Mouse (Mus musculus) neural tube, embryonic 14.5 days (tissue): ENCODE measurements around the gene Bckdhb. TPM values are rescaled to one million over a fixed set of nuclear protein-coding genes. Genes with fewer than 3 reads are reported as not detected.

Experiments
- ATAC-seq: fragments of 200-750 bp; cut with Nextera tagmentation; 2 replicates; pipeline ENCODE4 v1.8.0; 2017; ENCODE audit warnings: low read depth, mild to moderate bottlenecking, moderate TSS enrichment, moderate library complexity
- H3K27ac ChIP-seq: fragments of 300-500 bp; sonication (generic); 2 replicates; pipeline ENCODE4 v1.5.1; 2014; ENCODE audit warnings: low read depth, mild to moderate bottlenecking, control low read depth, low read length, moderate library complexity, mixed read lengths
- H3K27me3 ChIP-seq: fragments of 300-500 bp; sonication (generic); 2 replicates; pipeline ENCODE4 v1.6.1; 2014; ENCODE audit warnings: low read length; ENCODE audit not compliant: control insufficient read depth, insufficient read depth
- H3K36me3 ChIP-seq: fragments of 300-500 bp; sonication (generic); 2 replicates; pipeline ENCODE4 v1.6.1; 2014; ENCODE audit warnings: low read length, mixed read lengths; ENCODE audit not compliant: control insufficient read depth, insufficient read depth
- H3K4me1 ChIP-seq: fragments of 300-500 bp; sonication (generic); 2 replicates; pipeline ENCODE4 v1.6.1; 2014; ENCODE audit warnings: low read length; ENCODE audit not compliant: control insufficient read depth, insufficient read depth
- H3K4me2 ChIP-seq: fragments of 300-500 bp; sonication (generic); 2 replicates; pipeline ENCODE4 v1.6.1; 2014; ENCODE audit warnings: mild to moderate bottlenecking, low read depth, low read length, control low read depth
- H3K4me3 ChIP-seq: fragments of 300-500 bp; sonication (generic); 2 replicates; pipeline ENCODE4 v1.5.1; 2014; ENCODE audit warnings: low read depth, low read length, control low read depth, mixed read lengths
- H3K9ac ChIP-seq: fragments of 300-500 bp; sonication (generic); replicated peaks from 2 replicates; pipeline ENCODE4 v1.6.1; 2014; ENCODE audit warnings: low read depth, mild to moderate bottlenecking, control low read depth, low read length, mixed read lengths
- H3K9me3 ChIP-seq: fragments of 300-500 bp; sonication (generic); 2 replicates; pipeline ENCODE4 v1.6.1; 2016; ENCODE audit warnings: low read length; ENCODE audit not compliant: control insufficient read depth
- WGBS: fragments of 180-500 bp; shearing (Covaris S2); extraction: QIAGEN DNeasy Blood & Tissue Kit; methylation state at CpG from one replicate; pipeline ENCODE4 v1.1.7; 2014; 5-methylcytosine and 5-hydroxymethylcytosine counted together
- polyA plus RNA-seq: library from polyadenylated mRNA; unstranded; fragments of >200 nt; fragmentation: Nextera tagmentation; extraction: Ambion mirVana; gene quantifications from 2 replicates; pipeline ENCODE4 v1.2.1, GENCODE M21; 2014

Gene Bckdhb
- 36.1 and 39.0 TPM in 2 replicates for polyA plus RNA-seq

DNA sequence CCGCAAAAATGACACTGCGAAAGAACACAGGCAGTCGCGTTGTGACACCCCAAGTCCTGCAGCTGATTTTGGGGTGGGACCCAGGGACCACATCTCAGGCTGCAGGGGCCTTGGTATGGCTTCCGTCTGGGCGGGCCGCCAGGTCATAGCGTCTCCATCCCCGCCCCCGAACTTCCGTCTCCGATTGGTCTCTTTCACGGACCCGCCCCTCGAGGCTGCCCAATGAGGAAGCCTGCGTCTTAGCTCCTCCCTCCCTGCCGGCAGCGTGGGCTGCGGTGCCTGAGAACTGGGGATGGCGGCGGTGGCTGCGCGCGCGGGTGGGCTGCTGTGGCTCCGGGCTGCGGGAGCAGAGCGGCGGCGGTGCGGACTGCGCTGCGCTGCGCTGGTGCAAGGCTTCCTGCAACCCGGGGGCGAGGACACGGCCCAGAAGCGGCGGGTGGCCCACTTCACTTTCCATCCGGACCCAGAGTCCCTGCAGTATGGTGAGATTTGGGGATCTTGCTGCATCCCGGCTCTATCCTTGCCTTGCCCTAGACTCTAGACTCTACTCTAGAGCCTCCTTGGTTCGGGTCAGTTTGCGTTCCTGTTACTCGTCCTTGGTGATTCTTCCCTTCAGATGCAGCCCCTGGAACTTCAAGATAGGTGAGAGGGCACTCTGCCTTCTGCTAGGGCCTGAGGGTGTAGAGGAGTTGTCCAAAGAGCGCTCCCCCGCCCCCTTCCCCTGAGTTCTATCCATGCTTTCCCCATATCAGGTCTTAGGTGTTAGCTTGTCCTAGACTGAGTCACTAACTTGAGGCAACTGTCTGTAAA is at the start of gene Bckdhb:
Gene Bckdhb (plus strand): TSS at position 268 of the 810 bp plus-strand sequence.
- Histone ChIP-seq H3K27me3 (no peaks in the 10 kb centered on the region), H3K27ac (no peak within 1 kb of the TSS), H3K9ac (peak within 1 kb of the TSS; percentile 48), H3K36me3 (no peaks in the 10 kb centered on the region), H3K4me2 (peak within 1 kb of the TSS; percentile 41), H3K4me1 (no peaks in the 10 kb centered on the region), H3K9me3 (no peaks in the 10 kb centered on the region), H3K4me3 (peak within 1 kb of the TSS; percentile 45)
- ATAC-seq: peak; percentile 100
- WGBS: under 1% methylated on average over 45 of the region's 46 CpGs

DNA sequence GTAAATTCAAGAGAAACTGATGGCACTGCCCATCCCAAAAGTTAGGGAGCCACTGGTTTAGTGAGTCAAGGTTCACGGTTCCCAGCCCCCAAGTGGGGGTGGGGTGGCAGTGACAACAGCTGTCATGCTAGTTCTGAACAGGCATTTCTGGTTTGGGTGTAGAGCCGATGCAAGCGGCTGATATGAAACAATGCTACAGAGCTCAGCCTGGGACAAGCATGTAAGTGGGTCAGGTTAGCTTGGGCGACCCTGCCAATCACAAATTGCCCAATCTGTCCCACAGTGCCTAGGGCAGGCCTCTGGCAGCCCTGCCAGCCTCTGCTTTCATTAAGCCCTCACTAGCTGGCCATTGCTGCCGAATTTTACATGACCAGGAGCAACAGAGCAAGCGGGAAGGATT is 42.8 kb upstream of the Bckdhb start:
- no peak overlapping the region for H3K4me2 ChIP-seq
- H3K4me3 ChIP-seq: no peak overlapping the region
- H3K27ac ChIP-seq: no peak overlapping the region
- no peak for ATAC-seq
- H3K9me3 ChIP-seq: no peaks in the 10 kb centered on the region
- H3K27me3 ChIP-seq: no peaks in the 10 kb centered on the region
- H3K9ac ChIP-seq: no peak overlapping the region
- H3K4me1 ChIP-seq: no peaks in the 10 kb centered on the region
- no peaks in the 10 kb centered on the region for H3K36me3 ChIP-seq
- 84% methylated on average over 6 of the region's 6 CpGs for WGBS

DNA sequence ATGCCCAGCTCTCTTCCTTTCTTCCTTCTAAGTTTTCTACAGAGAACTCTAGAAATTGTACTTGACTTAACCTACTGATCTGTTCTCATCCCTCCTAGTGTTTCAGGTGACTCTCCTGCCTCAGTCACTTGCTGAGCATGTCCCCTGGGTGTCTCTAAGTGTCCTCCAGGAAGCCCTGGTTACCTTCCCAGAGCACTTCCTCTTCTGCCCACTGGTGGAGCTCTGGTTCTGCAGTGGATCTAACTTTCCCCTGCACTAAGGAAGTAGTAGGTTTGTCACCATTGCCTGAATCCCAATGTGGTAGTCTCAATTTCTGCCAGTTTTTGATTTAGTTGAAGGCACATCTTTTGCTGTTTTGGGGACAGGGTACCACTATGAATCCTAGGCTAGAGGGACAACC is 38.8 kb upstream of the Bckdhb start:
- no peak overlapping the region for H3K27ac ChIP-seq
- no peaks in the 10 kb centered on the region for H3K4me1 ChIP-seq
- no peak for ATAC-seq
- H3K9me3 ChIP-seq: no peaks in the 10 kb centered on the region
- H3K4me2 ChIP-seq: no peak overlapping the region
- no peaks in the 10 kb centered on the region for H3K27me3 ChIP-seq
- no peak overlapping the region for H3K9ac ChIP-seq
- no peaks in the 10 kb centered on the region for H3K36me3 ChIP-seq
- H3K4me3 ChIP-seq: no peak overlapping the region

DNA sequence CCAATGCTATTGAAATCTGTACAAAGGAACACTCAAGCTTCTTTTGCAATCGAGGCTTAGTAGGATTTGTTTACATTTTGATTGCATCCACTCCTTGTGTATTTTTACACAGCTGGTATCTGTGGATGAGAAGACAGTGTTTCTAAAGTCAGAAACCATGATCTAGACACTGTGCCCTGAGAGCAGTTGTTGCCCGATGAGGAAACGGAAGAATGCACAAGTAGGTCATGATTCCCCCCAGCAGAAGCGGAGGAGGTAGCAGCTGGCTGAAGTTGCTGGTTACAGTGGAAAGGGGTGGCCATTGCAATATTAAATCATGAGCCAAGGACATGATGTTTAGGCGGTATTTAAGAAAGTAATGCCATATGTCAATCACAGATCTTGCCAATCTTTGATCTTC is 36.7 kb upstream of the Bckdhb start:
- no peak overlapping the region for H3K4me3 ChIP-seq
- no peaks in the 10 kb centered on the region for H3K27me3 ChIP-seq
- H3K4me1 ChIP-seq: no peaks in the 10 kb centered on the region
- H3K4me2 ChIP-seq: no peak overlapping the region
- H3K9me3 ChIP-seq: no peaks in the 10 kb centered on the region
- no peak for ATAC-seq
- no peak overlapping the region for H3K9ac ChIP-seq
- no peaks in the 10 kb centered on the region for H3K36me3 ChIP-seq
- H3K27ac ChIP-seq: no peak overlapping the region
- WGBS: 91% methylated on average over 5 of the region's 5 CpGs

DNA sequence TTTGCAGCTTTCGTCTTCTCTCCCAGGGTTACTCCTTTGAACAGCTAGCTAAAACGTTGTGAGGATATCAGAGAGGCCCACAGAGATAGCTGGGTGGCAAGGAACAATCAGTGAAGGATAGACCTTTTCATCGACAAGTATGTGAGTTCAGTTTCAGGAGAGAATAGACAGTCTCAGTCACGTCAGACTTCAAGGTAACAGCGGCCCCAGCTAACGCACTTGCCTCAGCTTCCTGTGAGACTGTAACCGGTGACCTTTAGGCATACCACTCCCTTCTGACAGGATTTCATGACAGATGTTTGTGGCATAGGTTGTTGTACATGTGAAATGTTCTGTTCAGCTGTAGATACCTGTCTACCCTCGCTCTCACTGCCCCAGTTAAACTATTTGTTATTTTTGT is 31.9 kb upstream of the Bckdhb start:
- Histone ChIP-seq H3K4me1 (no peaks in the 10 kb centered on the region), H3K4me3 (no peak overlapping the region), H3K36me3 (no peaks in the 10 kb centered on the region), H3K27me3 (no peaks in the 10 kb centered on the region), H3K9ac (no peak overlapping the region), H3K27ac (no peak overlapping the region), H3K4me2 (no peak overlapping the region), H3K9me3 (no peaks in the 10 kb centered on the region)
- ATAC-seq: no peak
- 80% methylated on average over 8 of the region's 8 CpGs for WGBS

DNA sequence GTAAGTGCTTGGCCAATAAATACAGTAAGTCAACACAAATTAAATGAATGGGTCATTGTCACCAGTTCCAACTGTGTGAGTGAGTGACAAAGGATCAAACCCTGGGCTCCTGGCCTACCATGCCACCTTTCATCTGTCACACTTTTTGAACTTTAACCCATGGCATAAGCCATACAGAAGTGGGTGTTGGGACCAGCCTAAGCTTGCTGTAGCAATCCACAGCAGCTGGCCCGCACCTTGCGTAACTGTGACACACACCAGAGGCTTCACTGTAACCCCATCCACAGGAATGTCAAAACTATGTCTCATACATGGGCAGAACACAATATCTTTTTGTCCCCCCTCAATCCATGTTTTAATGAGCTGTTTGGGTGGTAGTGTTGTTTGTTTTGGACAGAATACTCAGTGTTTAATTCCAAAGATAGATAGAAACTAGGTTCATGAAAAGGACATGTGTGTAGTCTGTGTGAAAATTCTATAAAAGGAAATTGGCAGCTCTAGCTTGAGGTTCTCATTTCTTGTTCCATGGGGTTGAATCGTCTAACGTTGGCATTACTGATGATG is 31.1 kb upstream of the Bckdhb start:
- 92% methylated on average over 4 of the region's 4 CpGs for WGBS
- Histone ChIP-seq H3K36me3 (no peaks in the 10 kb centered on the region), H3K9ac (no peak overlapping the region), H3K27ac (no peak overlapping the region), H3K27me3 (no peaks in the 10 kb centered on the region), H3K9me3 (no peaks in the 10 kb centered on the region), H3K4me1 (no peaks in the 10 kb centered on the region), H3K4me3 (no peak overlapping the region), H3K4me2 (no peak overlapping the region)
- no peak for ATAC-seq

DNA sequence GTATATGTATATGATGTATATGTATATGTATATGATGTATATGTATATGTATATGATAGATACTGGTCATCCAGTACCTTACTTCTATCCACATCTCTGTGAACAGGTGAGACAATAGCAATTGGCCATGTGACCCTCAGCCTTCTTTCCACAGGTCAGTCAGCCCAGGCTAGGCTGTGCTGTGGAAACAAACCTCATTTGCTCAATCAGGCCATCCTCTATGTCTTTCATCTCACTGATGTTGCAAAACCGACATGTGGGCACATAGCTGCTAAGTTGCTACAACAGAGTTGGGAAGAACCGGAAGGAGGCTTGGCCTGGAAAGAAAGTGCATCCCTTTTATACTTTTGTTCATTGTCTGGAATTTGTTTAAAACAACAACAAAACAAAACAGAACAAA is 22.9 kb upstream of the Bckdhb start:
- ATAC-seq: no peak
- no peak overlapping the region for H3K4me3 ChIP-seq
- 91% methylated on average over 2 of the region's 2 CpGs for WGBS
- H3K4me1 ChIP-seq: no peaks in the 10 kb centered on the region
- no peaks in the 10 kb centered on the region for H3K27me3 ChIP-seq
- no peak overlapping the region for H3K27ac ChIP-seq
- H3K36me3 ChIP-seq: no peaks in the 10 kb centered on the region
- H3K9me3 ChIP-seq: no peaks in the 10 kb centered on the region
- H3K9ac ChIP-seq: no peak overlapping the region
- H3K4me2 ChIP-seq: no peak overlapping the region

DNA sequence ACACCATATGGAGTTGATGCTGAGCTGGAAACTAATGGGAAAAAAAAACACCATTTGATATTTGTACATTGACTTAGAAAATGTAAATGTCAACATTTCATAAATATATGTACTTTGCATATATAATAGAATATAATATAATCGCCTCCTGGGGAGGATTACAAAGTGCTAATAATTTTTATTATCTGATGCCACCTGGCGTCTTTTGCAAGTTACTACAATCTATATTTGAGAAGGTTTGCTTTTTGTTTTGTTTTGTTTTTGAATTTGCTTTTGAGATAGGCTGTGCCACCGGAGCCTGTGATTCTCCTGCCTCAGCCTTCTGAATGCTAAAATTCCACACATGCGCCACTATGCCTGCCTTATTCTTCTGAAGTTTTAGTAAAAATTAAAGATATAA is 19.1 kb upstream of the Bckdhb start:
- no peaks in the 10 kb centered on the region for H3K27me3 ChIP-seq
- H3K9me3 ChIP-seq: no peaks in the 10 kb centered on the region
- no peaks in the 10 kb centered on the region for H3K4me1 ChIP-seq
- WGBS: 79% methylated on average over 4 of the region's 4 CpGs
- no peak overlapping the region for H3K27ac ChIP-seq
- no peak overlapping the region for H3K4me3 ChIP-seq
- no peak overlapping the region for H3K9ac ChIP-seq
- H3K36me3 ChIP-seq: no peaks in the 10 kb centered on the region
- no peak for ATAC-seq
- no peak overlapping the region for H3K4me2 ChIP-seq

DNA sequence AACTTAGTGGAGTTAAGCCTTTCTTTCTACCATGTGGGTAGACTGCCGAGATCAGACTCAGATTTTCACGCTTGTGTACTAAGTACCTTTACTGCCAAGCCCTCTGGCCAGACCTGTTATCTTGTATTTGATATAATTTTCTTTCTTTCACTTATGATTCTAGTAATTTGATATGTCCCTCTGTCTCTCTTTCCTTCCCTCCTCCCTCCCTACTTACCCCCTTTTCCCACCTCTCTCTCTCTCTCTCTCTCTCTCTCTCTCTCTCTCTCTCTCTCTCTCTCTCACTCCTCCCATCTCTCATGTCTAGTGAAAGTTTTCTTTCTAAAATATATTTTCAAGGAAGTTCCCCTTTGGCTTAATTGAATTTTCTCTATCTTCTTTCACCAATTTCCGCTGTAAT is 17.9 kb upstream of the Bckdhb start:
- 91% methylated on average over 3 of the region's 3 CpGs for WGBS

More for the DNA sequence above, 17.9 kb upstream of the Bckdhb start:
- Histone ChIP-seq H3K4me1 (no peaks in the 10 kb centered on the region), H3K4me3 (no peak overlapping the region), H3K27ac (no peak overlapping the region), H3K27me3 (no peaks in the 10 kb centered on the region), H3K9ac (no peak overlapping the region), H3K9me3 (no peaks in the 10 kb centered on the region), H3K36me3 (no peaks in the 10 kb centered on the region), H3K4me2 (no peak overlapping the region)
- ATAC-seq: no peak
